Mouse (Mus musculus) cerebellum, postnatal 25 days (tissue): ENCODE results near the gene Cmpk2.
A peak's percentile ranks its signal among the peaks of the same experiment; 100 is the strongest.
"Not testable (repeated sequence)": the region's sequence is repeated elsewhere in the genome, so short reads cannot be mapped to it uniquely, and the experiment has no call there.

Experiments
- DNase-seq, 2 experiments: peaks; one replicate each; pipeline ENCODE4 v3.0.0; 2021; ENCODE audit warnings: mixed read lengths in 2 of 2

The Cmpk2 gene

DNA sequence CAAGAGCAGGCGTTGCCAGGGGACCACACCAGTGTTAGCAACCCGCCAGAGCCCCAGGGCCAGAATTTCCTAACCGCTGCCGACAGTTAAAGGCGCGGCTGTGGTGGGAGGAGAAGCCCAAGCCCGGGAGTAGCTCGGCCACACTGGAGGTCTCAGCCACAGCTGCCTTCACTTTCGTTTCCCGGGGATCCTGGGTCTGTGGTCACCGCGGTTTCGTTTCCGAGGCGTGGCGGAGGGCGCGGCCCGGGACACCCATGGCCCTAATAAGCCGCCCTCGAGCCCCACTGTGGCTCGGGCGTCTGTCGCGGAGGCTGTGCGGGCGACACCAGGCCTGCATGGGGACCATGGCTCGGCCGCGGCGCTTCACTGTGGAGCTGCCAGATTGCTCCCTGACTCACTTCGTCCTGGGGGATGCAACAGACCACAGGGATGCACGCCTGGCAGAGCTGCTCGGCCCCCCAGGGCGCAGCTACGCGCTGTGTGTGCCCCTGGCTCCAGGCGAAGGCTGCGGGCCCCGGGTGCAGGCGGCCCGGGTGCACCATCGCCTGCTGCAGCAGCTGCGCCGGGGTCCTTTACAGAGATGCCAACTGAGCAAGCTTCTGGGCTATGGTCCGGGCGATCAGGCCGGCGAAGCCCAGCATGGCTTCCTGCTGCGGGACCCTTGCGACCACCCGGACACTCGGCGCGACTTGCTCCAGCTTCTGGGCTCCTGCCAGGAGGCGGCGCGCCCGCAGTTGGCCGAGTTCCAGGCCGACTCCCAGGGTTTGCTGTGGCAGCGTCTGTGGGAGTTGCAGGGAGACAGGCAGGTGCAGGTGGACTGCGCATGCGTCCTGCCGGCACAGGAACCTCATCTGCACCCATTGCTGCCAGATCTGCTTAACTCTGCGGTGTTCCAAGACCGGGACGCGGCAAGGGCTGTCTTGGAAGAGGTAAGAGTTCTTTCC is at the start of gene Cmpk2:
Gene Cmpk2 (plus strand): TSS at position 107 of the 944 bp plus-strand sequence.
- peak; percentile 89 to 90 for DNase-seq

- DNase-seq: no peak
Measured at GRCm38 (mm10) chr12:26424841-26425240, 44.2 kb upstream of the Cmpk2 start.

DNA sequence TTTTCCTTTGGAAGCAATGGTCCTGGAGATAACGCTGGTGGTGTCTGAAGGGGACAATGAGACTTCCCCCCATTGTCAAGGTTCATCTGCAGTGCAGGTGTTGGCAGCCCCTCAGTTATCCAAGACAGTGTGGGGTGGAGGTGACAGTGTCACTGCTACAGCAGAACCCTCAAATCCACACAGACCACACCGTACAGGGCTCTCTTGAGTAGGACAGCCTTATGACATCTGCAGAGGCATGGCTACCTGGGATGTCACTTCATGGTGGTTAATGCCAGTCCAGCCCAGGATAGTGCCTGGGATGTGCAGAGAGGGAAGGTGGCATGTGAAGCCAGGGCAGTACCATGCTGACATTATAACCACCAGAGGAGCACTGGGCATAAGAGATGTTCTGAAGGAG is 40.2 kb upstream of the Cmpk2 start:
- DNase-seq: not testable (repeated sequence)

- no peak for DNase-seq
Measured at GRCm38 (mm10) chr12:26436334-26436733, 32.7 kb upstream of the Cmpk2 start.

- DNase-seq: peak in 1 of 2 experiments; percentile 25
Measured at GRCm38 (mm10) chr12:26437950-26438349, 31.1 kb upstream of the Cmpk2 start.

- DNase-seq: no peak
Measured at GRCm38 (mm10) chr12:26439366-26439765, 29.6 kb upstream of the Cmpk2 start.

- peak; percentile 73 to 85 for DNase-seq
Measured at GRCm38 (mm10) chr12:26444054-26444453, 24.9 kb upstream of the Cmpk2 start.

GRCm38 (mm10) chr12:26444511-26444910 is 24.5 kb upstream of the Cmpk2 start:
- DNase-seq: no peak

- DNase-seq: no peak
Measured at GRCm38 (mm10) chr12:26446377-26447045, 22.5 kb upstream of the Cmpk2 start.

DNA sequence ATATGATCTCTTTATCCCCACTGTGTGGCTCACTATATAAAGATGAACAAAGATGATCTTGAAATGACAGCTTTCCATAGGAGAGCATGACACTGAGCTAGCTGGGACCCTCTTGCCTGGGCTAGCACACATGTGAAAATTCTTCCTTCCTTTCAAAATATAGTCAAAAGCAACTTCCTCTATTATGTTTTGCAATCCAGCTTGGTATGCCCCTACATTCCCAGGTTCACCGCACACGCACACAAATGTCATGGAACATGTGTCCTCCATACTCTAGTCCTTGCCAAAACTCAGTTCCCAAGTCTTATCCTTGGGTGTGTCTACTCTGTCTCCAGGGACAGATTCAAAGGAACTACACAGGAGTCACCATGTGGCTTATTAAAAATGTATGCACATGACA is 19.5 kb upstream of the Cmpk2 start:
- no peak for DNase-seq

DNA sequence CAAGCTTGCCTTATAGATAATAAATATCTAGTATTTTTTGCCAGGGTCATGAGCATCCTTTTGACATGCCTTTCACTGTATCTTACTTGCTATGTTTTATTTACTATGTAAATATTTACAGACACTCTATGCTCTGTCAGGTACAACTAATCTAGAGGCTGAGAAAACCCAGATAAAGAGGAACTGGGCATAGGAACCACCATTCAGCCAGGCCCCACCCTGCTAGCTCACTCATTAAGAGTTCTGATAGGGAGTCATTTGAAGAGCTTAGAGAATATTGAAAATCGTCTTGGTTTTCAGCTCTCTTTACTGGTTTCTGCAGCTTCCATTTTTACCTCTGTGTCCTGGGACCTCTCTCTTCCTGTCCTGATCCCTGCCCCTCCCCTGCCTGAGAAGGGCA is 17.9 kb upstream of the Cmpk2 start:
- no peak for DNase-seq

DNA sequence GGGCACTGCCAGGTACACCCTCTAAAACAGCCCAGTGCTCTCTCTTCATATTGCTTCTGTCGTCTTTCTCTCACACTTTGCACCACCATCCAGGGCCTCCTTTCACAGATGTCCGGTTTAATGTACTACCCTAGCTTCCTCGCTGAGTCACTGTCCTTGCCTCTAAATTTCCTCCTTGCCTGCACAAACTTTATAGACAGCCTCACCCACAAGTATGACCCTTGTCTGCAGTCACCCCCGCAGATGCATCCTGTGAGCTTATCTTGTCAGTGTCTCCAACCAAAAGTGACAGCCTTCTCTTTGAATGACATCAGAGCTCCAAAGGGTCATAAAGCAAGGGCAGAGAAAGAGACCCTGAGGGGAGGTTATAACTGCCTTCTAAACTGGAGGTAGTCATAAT is 16.1 kb upstream of the Cmpk2 start:
- DNase-seq: no peak

- no peak for DNase-seq
Measured at GRCm38 (mm10) chr12:26454682-26455081, 14.3 kb upstream of the Cmpk2 start.

DNA sequence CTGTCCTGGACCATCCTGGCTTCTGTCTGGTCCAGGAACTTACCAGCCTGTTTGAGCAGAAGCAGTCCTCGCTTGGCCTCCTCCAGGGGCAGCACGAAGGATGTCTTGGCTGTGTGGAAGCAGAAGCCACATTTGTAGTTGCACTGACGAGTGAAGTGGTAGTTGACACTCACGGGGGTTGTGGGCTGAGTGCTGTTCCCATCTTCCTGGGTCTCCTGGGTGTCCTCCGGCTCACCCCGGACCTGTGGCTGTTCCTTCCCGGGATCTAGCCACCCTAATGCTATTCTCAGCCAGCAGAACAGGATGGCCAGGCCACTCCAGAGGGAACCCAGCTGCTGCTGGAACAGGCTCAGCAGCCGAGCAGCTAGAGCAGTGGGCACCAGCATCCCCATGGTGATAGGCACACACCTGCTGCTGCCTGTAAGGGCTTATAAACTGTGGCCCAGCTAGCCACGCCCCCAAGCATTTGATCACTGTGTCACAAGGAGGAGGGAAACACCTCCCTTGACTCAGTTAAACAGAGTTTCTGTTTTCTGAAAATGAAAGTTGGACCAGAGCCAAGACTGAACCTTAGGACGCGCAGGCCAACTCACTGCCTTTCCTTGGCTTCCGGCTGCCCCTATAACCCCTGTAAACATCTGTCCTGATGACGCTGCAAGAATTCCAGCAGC is 12.8 kb upstream of the Cmpk2 start, which contains the start of gene Rsad2:
Gene Rsad2 (minus strand): TSS at position 425 of the 671 bp plus-strand sequence.
- peak in 1 of 2 experiments; percentile 12 for DNase-seq

GRCm38 (mm10) chr12:26460091-26460490 is 8.9 kb upstream of the Cmpk2 start:
- DNase-seq: no peak

DNA sequence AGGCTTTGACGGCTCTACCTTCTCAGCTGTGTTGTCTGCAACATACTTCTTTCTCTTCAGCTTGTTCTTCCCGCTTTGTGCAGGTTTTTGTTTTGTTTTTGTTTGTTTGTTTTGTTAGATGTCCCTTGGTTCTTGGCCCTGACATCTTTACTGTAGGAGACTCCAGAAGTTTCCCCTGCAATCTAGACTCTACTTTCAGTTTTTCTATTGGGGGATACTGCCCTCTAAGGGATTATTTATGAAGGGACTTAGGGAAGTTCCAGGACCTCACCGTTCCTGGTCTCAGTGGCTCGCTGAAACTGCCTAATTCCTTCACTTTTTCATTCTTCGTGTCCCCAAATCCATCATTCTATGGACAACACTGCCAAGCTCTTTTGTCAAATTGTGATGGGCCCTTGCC is 3.4 kb upstream of the Cmpk2 start:
- DNase-seq: no peak

DNA sequence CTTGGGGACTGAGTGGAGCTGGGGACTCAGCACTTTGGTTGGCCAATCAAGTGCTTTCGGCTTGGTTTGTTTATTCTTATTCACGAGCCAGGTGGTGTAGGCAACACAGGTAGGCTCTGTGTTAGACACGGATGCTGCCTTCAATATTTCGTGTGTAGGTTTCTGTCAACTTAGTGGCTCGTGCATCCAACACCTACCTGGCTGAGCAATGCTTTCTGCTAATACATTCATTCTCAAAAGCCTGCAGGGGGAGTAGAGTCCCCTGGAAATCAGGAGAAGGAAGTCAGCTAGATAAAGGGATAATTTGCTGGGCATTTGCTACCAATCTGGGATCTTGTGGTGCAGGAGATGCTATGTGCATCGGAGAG is 1.0 kb downstream of the Cmpk2 start:
- no peak for DNase-seq

GRCm38 (mm10) chr12:26471376-26471775 is 2.4 kb downstream of the Cmpk2 start:
- no peak for DNase-seq

DNA sequence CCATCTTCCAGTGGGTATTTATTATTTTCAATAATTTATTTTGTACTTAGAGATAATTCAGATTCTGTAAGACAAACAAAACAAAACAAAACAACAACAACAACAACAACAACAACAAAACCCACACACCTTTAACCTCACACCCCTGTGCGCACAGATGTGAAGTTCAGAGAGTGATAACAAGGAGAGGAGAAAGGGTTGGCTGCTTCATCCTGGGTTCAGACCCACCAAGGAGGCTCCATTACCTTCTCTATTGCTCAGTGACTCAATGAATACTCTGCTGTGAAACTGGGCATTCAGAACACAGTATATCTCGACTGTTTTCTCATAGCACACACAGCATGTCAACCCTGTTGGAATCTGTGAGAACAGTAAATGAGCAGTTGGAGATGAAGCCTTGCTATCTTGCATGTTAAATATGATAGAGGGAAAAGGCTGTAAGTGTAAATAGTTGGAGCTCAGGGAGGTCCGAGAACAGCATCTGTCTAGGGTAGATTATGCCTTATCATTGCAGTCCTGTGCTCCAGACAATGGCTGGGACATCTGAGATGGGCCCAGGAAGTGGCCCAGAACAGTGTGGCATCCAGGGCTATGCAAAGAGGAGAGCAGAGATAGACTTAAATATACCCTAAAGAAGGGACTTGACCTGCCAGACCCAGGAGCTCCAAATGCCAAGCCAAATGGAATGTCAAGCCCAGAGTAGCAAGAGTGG is 3.9 kb downstream of the Cmpk2 start:
- DNase-seq: no peak

GRCm38 (mm10) chr12:26473746-26474145 is 4.7 kb downstream of the Cmpk2 start:
- DNase-seq: no peak

DNA sequence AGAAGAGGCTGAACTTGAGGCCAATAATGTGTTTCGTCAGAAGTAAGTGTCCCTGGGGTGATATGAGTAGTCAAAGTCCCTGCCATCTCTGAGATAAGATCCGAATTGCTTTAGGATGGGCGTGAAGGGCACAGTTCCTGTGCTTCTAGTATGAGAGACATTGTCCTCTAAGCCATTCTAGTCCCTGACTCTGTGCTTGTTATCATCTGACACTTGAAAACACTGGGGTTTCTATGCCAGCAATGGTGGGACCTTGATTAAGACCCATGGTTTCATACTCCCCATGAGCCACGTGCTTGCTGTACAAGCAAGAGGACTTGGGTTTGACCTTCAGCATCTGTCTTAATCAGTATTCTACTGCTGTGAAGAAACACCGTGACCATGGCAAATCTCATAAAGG is 8.2 kb downstream of the Cmpk2 start:
- DNase-seq: no peak

DNA sequence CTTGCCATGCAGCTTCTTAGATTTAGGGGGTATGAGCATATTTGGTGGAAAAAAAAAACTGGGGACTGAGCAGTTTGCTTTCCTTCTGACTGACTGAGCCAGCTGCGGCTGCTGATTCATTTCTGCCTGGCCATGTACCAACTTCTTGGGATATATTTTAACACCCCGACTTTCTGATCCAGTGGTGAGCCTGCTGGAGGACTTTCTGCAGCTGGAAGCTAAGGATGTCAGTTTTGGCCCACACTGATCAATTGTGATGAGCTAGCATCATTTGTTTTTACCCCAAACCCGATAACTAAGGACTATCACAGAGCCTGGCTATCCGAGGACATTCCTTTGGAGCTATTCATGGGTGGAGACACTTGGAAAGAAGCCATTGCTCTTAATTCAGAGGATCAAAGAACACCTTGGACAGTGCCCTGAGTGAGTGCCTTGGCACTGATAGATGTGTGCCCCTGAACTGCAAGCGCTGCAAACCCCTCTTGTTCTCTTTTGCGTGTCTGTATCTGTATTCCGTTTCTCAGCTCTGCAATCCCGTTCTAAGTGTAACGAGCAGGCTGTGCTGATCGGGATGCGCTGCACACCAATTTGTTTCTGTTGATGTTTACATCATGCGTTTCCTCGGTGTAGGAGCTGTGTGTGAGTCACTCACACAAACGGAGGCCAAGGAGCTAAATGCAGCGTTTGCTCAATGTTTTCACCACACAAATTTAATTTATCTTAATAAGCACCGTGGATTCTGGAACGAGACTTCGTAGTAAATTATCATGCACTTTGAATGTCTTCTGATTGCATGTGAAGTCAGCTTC is 9.4 kb downstream of the Cmpk2 start:
- no peak for DNase-seq
